Mouse (Mus musculus): Measurements from ENCODE around the gene Pamr1. TPM values are rescaled to one million over a fixed set of nuclear protein-coding genes. Genes with fewer than 3 reads are reported as not detected.

Gene Pamr1
- total RNA-seq, 2 experiments from 2014 or later: 3.3 to 7.4 TPM

GRCm38 (mm10) chr2:102620744-102621429, 71.1 kb downstream of the Pamr1 start:
- DNase-seq: no peak
- no peak overlapping the region for H3K27ac ChIP-seq
- no peak for TF ChIP-seq CTCF (IDR thresholded peaks at IDR 0.05)
- intact Hi-C loops (cut with DNase I): no loop called here
- no peak overlapping the region for H3K4me3 ChIP-seq

- no peak overlapping the region for H3K4me3 ChIP-seq
- no peak for DNase-seq
- TF ChIP-seq CTCF (IDR thresholded peaks at IDR 0.05): no peak
- intact Hi-C loops (cut with DNase I): no loop called here
- H3K27ac ChIP-seq: no peak overlapping the region
Observed at GRCm38 (mm10) chr2:102622176-102622575, 72.4 kb downstream of the Pamr1 start.

GRCm38 (mm10) chr2:102622943-102623342, 73.1 kb downstream of the Pamr1 start:
- no peak for TF ChIP-seq CTCF (IDR thresholded peaks at IDR 0.05)
- DNase-seq: no peak
- intact Hi-C loops (cut with DNase I): no loop called here
- H3K27ac ChIP-seq: no peak overlapping the region
- no peak overlapping the region for H3K4me3 ChIP-seq

DNA sequence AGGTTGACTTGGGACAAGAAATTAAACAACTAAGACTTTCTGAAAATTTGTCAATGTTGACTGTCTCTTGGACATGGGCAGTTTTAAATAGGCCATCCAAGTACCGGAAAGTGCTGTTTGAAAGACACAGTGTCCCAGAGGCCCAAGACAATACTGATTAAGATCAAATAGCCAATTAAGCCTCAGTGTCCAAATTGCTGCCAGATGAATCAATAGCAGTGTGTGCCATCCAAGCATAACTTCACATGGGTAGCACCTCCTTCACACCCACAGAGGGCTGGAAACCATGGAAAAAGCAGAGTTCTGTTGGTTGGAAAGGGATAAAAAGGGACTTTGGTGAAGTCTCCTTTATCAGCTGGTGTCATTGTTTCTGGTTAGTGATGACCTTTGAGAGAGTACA, 74.7 kb downstream of the Pamr1 start:
- H3K4me3 ChIP-seq: no peak overlapping the region
- no peak for TF ChIP-seq CTCF (IDR thresholded peaks at IDR 0.05)
- H3K27ac ChIP-seq: no peak overlapping the region
- DNase-seq: no peak
- intact Hi-C loops (cut with DNase I): no loop called here

GRCm38 (mm10) chr2:102632361-102632760, 82.5 kb downstream of the Pamr1 start:
- Histone ChIP-seq H3K27ac (no peak overlapping the region), H3K4me3 (no peak overlapping the region)
- TF ChIP-seq CTCF (IDR thresholded peaks at IDR 0.05): no peak
- no peak for DNase-seq
- intact Hi-C loops (cut with DNase I): no loop called here

DNA sequence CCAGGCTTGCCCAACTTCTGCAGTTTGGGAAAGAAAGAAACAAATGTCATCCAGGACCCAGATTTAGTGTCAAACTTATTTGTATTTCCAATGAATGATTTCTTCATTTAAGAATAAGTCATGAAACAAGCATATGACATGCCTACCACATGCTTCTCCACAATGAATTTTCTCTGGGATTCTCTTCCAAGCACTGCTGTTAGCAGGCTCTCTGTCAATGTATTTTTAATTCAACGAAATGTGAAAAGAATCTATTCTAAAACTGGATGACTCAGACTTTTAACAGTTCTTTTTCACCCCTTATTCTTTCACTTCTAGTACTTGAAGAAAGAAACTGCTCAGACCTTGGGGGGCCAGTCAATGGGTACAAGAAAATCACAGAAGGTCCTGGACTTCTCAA, 84.2 kb downstream of the Pamr1 start:
- Histone ChIP-seq H3K4me3 (no peak overlapping the region), H3K27ac (no peak overlapping the region)
- TF ChIP-seq CTCF (IDR thresholded peaks at IDR 0.05): no peak
- no peak for DNase-seq
- intact Hi-C loops (cut with DNase I): no loop called here

DNA sequence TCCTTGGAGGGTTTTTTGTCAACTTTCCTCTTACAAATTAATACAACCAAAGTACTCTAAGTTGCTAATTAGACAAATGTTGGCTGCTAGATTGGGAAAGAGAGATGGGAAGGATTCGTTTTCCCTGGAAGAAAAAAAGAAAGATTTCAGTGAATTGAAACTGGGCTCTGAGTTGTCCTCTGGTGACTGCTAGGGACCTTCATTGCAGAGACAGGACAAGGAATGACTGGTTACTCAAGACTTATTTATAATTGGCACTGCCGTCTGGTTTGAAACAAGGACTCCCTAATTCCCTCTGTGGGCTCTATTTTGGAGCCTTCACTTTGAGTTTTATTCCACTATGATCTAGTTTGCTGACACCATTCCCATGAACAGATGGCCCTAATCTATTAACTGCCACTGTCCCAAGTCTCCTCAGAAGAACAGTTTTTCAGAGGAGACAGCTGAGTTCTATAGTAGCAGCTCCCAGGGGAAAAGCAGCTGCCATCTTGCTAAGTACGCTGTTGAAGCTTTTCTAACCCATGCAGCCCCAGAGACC, 85.8 kb downstream of the Pamr1 start:
- intact Hi-C loops (cut with DNase I): no loop called here
- Histone ChIP-seq H3K27ac (no peak overlapping the region), H3K4me3 (no peak overlapping the region)
- no peak for DNase-seq
- TF ChIP-seq CTCF (IDR thresholded peaks at IDR 0.05): no peak

- Histone ChIP-seq H3K27ac (no peak overlapping the region), H3K4me3 (no peak overlapping the region)
- intact Hi-C loops (cut with DNase I): no loop called here
- no peak for TF ChIP-seq CTCF (IDR thresholded peaks at IDR 0.05)
- DNase-seq: no peak
Observed at GRCm38 (mm10) chr2:102636116-102636600, 86.3 kb downstream of the Pamr1 start.

- intact Hi-C loops (cut with DNase I): no loop called here
- no peak overlapping the region for H3K27ac ChIP-seq
- H3K4me3 ChIP-seq: no peak overlapping the region
- no peak for DNase-seq
- no peak for TF ChIP-seq CTCF (IDR thresholded peaks at IDR 0.05)
Observed at GRCm38 (mm10) chr2:102638140-102638539, 88.3 kb downstream of the Pamr1 start.

DNA sequence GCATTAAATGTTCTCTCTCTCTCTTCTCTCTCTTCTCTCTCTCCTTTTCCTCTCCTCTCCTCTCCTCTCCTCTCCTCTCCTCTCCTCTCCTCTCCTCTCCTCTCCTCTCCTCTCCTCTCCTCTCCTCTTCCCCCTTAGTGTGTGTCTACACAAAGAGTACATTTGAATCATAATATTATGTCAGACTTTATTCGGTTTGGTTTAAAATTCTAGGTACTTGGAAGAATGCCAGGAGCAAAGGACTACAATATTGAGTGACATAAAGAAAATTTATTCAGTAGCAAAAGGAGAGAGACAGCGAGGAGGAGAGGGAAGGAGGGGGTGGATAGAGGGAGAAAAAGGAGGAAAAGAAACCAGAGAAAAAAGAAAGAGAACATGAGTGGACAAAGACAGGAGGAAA, 88.9 kb downstream of the Pamr1 start:
- intact Hi-C loops (cut with DNase I): no loop called here
- TF ChIP-seq CTCF (IDR thresholded peaks at IDR 0.05): no peak
- no peak for DNase-seq
- H3K27ac ChIP-seq: no peak overlapping the region
- no peak overlapping the region for H3K4me3 ChIP-seq

DNA sequence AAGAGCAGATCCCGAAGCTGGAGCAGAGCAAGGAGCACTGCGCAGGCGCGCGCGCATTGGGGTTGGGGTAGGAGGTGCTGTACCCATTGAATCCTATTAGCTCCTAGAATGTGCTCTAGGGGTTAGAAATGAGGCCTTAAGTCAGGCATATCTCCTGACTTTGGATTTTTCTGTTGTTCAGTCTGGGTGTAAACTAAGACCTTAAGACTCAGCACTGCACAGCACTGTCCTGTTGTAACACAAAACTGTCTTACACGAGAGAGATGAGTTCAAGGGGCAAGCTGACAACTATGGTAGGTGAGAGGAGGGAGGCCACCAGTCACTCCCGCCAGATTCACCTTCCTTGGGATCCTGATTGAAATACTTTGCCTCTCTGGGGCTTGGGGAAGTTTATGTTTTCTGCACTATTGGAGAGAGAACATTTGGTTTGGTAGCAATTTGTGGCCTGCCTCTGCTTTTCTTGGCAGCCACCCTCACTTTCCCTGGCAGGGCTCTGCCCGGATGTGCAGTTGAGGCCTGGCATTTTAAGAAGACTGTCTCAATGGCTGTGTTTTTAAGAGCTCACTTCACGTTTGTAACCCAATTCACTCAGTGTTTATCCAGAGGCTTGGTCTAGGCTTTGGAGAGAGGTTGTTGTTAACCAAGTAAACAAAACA, 99.2 kb downstream of the Pamr1 start:
- intact Hi-C loops (cut with DNase I): no loop called here
- Histone ChIP-seq H3K4me3 (no peak overlapping the region), H3K27ac (no peak overlapping the region)
- TF ChIP-seq CTCF (IDR thresholded peaks at IDR 0.05): no peak
- no peak for DNase-seq

GRCm38 (mm10) chr2:102650322-102650721, 100.5 kb downstream of the Pamr1 start:
- Histone ChIP-seq H3K27ac (no peak overlapping the region), H3K4me3 (no peak overlapping the region)
- no peak for DNase-seq
- intact Hi-C loops (cut with DNase I): no loop called here
- no peak for TF ChIP-seq CTCF (IDR thresholded peaks at IDR 0.05)

- no peak for DNase-seq
- TF ChIP-seq CTCF (IDR thresholded peaks at IDR 0.05): no peak
- intact Hi-C loops (cut with DNase I): no loop called here
- H3K4me3 ChIP-seq: no peak overlapping the region
- H3K27ac ChIP-seq: no peak overlapping the region
Observed at GRCm38 (mm10) chr2:102655966-102656725, 106.3 kb downstream of the Pamr1 start.

Measured in gastrocnemius, adult 2 months (tissue).